Mouse (Mus musculus): ENCODE results near the gene Lyrm1. TPM values are rescaled to one million over a fixed set of nuclear protein-coding genes. Genes with fewer than 3 reads are reported as not detected.
A peak's percentile ranks its signal among the peaks of the same experiment; 100 is the strongest.

Lyrm1 gene
- 7.7 and 10.8 TPM in 2 replicates for polyA plus RNA-seq (2016; fragmentation: Nextera tagmentation; extraction: Ambion mirVana)

GRCm38 (mm10) chr7:119895639-119896512 is at the start of gene Lyrm1, which contains the start of gene Dcun1d3:
Lyrm1 (plus strand) TSS chr7:119895861.
Dcun1d3 (minus strand) TSS chr7:119896298.
- peak within 1 kb of the TSS; percentile 80 for H3K4me3 ChIP-seq
- H3K27me3 ChIP-seq (ENCODE audit: insufficient read depth, poor library complexity, severe bottlenecking) = no peaks in the 10 kb centered on the region
- peak; percentile 99 for DNase-seq (ENCODE audit: low spot score)
- H3K9me3 ChIP-seq = no peaks in the 10 kb centered on the region
- H3K27ac ChIP-seq = peak within 1 kb of the TSS; percentile 96
- peaks cover 15% of the 10 kb centered on the region; the same call in 1 of the 2 replicates for H3K4me1 ChIP-seq
- no peaks in the 10 kb centered on the region for H3K36me3 ChIP-seq
- WGBS = under 1% methylated on average over 63 of the region's 63 CpGs

- Histone ChIP-seq H3K4me3 (no peak overlapping the region), H3K36me3 (peaks cover 15% of the 10 kb centered on the region; the same call in 1 of the 2 replicates), H3K27ac (no peak overlapping the region), H3K27me3 (ENCODE audit: insufficient read depth, poor library complexity, severe bottlenecking) (no peaks in the 10 kb centered on the region), H3K4me1 (no peaks in the 10 kb centered on the region), H3K9me3 (no peaks in the 10 kb centered on the region)
- 89% methylated on average over 2 of the region's 2 CpGs for WGBS
- no peak for DNase-seq (ENCODE audit: low spot score)
These were observed 48.3 kb upstream of the Lyrm1 start for GRCm38 (mm10) chr7:119847396-119847795.

- 0% methylated on average over 1 of the region's 1 CpGs for WGBS
- no peaks in the 10 kb centered on the region for H3K9me3 ChIP-seq
- no peak overlapping the region for H3K4me3 ChIP-seq
- peak; percentile 76 for DNase-seq (ENCODE audit: low spot score)
- H3K36me3 ChIP-seq = peaks cover 20% of the 10 kb centered on the region; the same call in 1 of the 2 replicates
- no peaks in the 10 kb centered on the region for H3K27me3 ChIP-seq (ENCODE audit: insufficient read depth, poor library complexity, severe bottlenecking)
- no peak overlapping the region for H3K27ac ChIP-seq
- H3K4me1 ChIP-seq = no peaks in the 10 kb centered on the region
These were observed 46.6 kb upstream of the Lyrm1 start for GRCm38 (mm10) chr7:119849096-119849495.

- Histone ChIP-seq H3K27me3 (ENCODE audit: insufficient read depth, poor library complexity, severe bottlenecking) (no peaks in the 10 kb centered on the region), H3K9me3 (no peaks in the 10 kb centered on the region), H3K27ac (no peak overlapping the region), H3K36me3 (peaks cover 12% of the 10 kb centered on the region; the same call in 1 of the 2 replicates), H3K4me3 (no peak overlapping the region), H3K4me1 (no peaks in the 10 kb centered on the region)
- 74% methylated on average over 5 of the region's 5 CpGs for WGBS
- DNase-seq (ENCODE audit: low spot score) = no peak
These were observed 44.9 kb upstream of the Lyrm1 start for GRCm38 (mm10) chr7:119850737-119851136.

GRCm38 (mm10) chr7:119852494-119852893 is 43.2 kb upstream of the Lyrm1 start:
- no peak overlapping the region for H3K4me3 ChIP-seq
- peaks cover 18% of the 10 kb centered on the region; the same call in 1 of the 2 replicates for H3K36me3 ChIP-seq
- H3K27me3 ChIP-seq (ENCODE audit: insufficient read depth, poor library complexity, severe bottlenecking) = no peaks in the 10 kb centered on the region
- no peaks in the 10 kb centered on the region for H3K4me1 ChIP-seq
- H3K27ac ChIP-seq = no peak overlapping the region
- H3K9me3 ChIP-seq = no peaks in the 10 kb centered on the region
- no peak for DNase-seq (ENCODE audit: low spot score)

- Histone ChIP-seq H3K27me3 (ENCODE audit: insufficient read depth, poor library complexity, severe bottlenecking) (no peaks in the 10 kb centered on the region), H3K27ac (no peak overlapping the region), H3K9me3 (no peaks in the 10 kb centered on the region), H3K4me1 (no peaks in the 10 kb centered on the region), H3K36me3 (peaks cover 25% of the 10 kb centered on the region), H3K4me3 (no peak overlapping the region)
- DNase-seq (ENCODE audit: low spot score) = no peak
- WGBS = 89% methylated on average over 1 of the region's 1 CpGs
These were observed 42.5 kb upstream of the Lyrm1 start for GRCm38 (mm10) chr7:119853186-119853585.

GRCm38 (mm10) chr7:119854362-119854761 is 41.3 kb upstream of the Lyrm1 start:
- DNase-seq (ENCODE audit: low spot score) = no peak
- H3K4me3 ChIP-seq = no peak overlapping the region
- H3K27ac ChIP-seq = no peak overlapping the region
- H3K4me1 ChIP-seq = no peaks in the 10 kb centered on the region
- H3K9me3 ChIP-seq = no peaks in the 10 kb centered on the region
- H3K27me3 ChIP-seq (ENCODE audit: insufficient read depth, poor library complexity, severe bottlenecking) = no peaks in the 10 kb centered on the region
- H3K36me3 ChIP-seq = peaks cover 31% of the 10 kb centered on the region
- 94% methylated on average over 2 of the region's 2 CpGs for WGBS

GRCm38 (mm10) chr7:119855031-119855430 is 40.6 kb upstream of the Lyrm1 start:
- DNase-seq (ENCODE audit: low spot score) = no peak
- Histone ChIP-seq H3K9me3 (no peaks in the 10 kb centered on the region), H3K27ac (no peak overlapping the region), H3K4me1 (peaks cover under 1% of the 10 kb centered on the region; the same call in 1 of the 2 replicates), H3K4me3 (no peak overlapping the region), H3K27me3 (ENCODE audit: insufficient read depth, poor library complexity, severe bottlenecking) (no peaks in the 10 kb centered on the region), H3K36me3 (peaks cover 32% of the 10 kb centered on the region)

- Histone ChIP-seq H3K4me3 (no peak overlapping the region), H3K4me1 (peaks cover 30% of the 10 kb centered on the region), H3K9me3 (no peaks in the 10 kb centered on the region), H3K27me3 (ENCODE audit: insufficient read depth, poor library complexity, severe bottlenecking) (no peaks in the 10 kb centered on the region), H3K27ac (no peak overlapping the region), H3K36me3 (peaks cover 22% of the 10 kb centered on the region)
- DNase-seq (ENCODE audit: low spot score) = no peak
- 80% methylated on average over 6 of the region's 6 CpGs for WGBS
These were observed 36.2 kb upstream of the Lyrm1 start for GRCm38 (mm10) chr7:119859476-119859875.

- no peak for DNase-seq (ENCODE audit: low spot score)
- peaks cover 31% of the 10 kb centered on the region for H3K4me1 ChIP-seq
- H3K27ac ChIP-seq = no peak overlapping the region
- no peaks in the 10 kb centered on the region for H3K27me3 ChIP-seq (ENCODE audit: insufficient read depth, poor library complexity, severe bottlenecking)
- peaks cover 22% of the 10 kb centered on the region for H3K36me3 ChIP-seq
- H3K9me3 ChIP-seq = no peaks in the 10 kb centered on the region
- 87% methylated on average over 3 of the region's 3 CpGs for WGBS
- no peak overlapping the region for H3K4me3 ChIP-seq
These were observed 35.5 kb upstream of the Lyrm1 start for GRCm38 (mm10) chr7:119860116-119860515.

GRCm38 (mm10) chr7:119860554-119860953 is 35.1 kb upstream of the Lyrm1 start:
- H3K27me3 ChIP-seq (ENCODE audit: insufficient read depth, poor library complexity, severe bottlenecking) = no peaks in the 10 kb centered on the region
- H3K9me3 ChIP-seq = no peaks in the 10 kb centered on the region
- H3K4me1 ChIP-seq = peaks cover 31% of the 10 kb centered on the region
- H3K27ac ChIP-seq = no peak overlapping the region
- H3K36me3 ChIP-seq = peaks cover 22% of the 10 kb centered on the region
- no peak overlapping the region for H3K4me3 ChIP-seq
- no peak for DNase-seq (ENCODE audit: low spot score)
- WGBS = 88% methylated on average over 2 of the region's 2 CpGs

- Histone ChIP-seq H3K9me3 (no peaks in the 10 kb centered on the region), H3K27me3 (ENCODE audit: insufficient read depth, poor library complexity, severe bottlenecking) (no peaks in the 10 kb centered on the region), H3K4me1 (peaks cover 31% of the 10 kb centered on the region), H3K36me3 (peaks cover 22% of the 10 kb centered on the region), H3K27ac (peak overlapping the region; percentile 65), H3K4me3 (no peak overlapping the region)
- no peak for DNase-seq (ENCODE audit: low spot score)
These were observed 34.7 kb upstream of the Lyrm1 start for GRCm38 (mm10) chr7:119860971-119861334.

- no peaks in the 10 kb centered on the region for H3K9me3 ChIP-seq
- peaks cover 31% of the 10 kb centered on the region for H3K4me1 ChIP-seq
- H3K4me3 ChIP-seq = no peak overlapping the region
- peak; percentile 79 for DNase-seq (ENCODE audit: low spot score)
- WGBS = 46% methylated on average over 6 of the region's 6 CpGs
- H3K36me3 ChIP-seq = peaks cover 19% of the 10 kb centered on the region
- peak overlapping the region; percentile 65 for H3K27ac ChIP-seq
- no peaks in the 10 kb centered on the region for H3K27me3 ChIP-seq (ENCODE audit: insufficient read depth, poor library complexity, severe bottlenecking)
These were observed 34.1 kb upstream of the Lyrm1 start for GRCm38 (mm10) chr7:119861335-119862091.
